Mouse (Mus musculus) cerebellum, adult 11 months (tissue): ENCODE measurements around the gene Naa60.
"Not testable (repeated sequence)": the region's sequence is repeated elsewhere in the genome, so short reads cannot be mapped to it uniquely, and the experiment has no call there.

Source experiments
- DNase-seq: peaks from one replicate; pipeline ENCODE4 v3.0.0; 2022

Gene Naa60

DNA sequence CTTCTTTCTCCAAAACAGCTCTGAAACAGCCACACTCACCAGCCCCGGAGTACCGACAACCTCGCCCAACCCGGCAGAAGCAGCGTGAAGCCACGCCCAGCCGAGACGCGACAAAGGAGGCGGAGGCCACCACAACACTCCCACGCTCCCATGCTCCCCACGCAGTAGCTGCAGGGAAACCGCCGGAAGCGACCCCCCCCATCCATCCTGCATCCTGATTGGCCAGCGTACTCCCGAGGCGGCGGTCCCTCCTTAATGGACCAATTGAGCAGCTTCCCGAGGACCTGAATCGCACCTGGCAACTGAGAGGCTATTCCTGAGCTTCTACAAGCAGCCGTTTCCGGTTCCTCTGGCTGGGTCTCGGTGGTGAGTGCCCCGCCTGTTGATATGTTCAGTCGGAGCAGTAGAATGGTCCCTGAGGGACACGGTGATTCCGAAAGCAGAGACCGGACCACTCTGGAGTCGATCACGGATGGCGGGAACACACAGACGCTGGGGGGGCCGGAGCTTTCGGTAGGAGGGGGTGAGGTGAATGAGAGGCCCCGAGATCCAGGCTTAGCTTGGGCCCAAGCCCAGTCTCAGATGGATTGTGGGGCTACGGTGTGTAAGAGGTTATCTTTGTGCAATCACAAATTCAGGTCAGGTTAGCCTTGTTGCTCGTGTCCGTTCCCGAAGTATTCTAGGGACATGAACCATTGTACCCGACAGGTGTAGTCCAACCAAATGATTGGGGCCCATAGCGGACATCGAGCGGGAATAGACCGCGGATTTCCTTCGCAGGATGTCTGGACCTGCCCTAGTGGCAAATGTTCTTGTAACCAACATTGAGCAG, at the start of gene Naa60:
Gene Naa60 (plus strand): TSS at position 160 of the 832 bp plus-strand sequence.
- peak; percentile 86 for DNase-seq

DNA sequence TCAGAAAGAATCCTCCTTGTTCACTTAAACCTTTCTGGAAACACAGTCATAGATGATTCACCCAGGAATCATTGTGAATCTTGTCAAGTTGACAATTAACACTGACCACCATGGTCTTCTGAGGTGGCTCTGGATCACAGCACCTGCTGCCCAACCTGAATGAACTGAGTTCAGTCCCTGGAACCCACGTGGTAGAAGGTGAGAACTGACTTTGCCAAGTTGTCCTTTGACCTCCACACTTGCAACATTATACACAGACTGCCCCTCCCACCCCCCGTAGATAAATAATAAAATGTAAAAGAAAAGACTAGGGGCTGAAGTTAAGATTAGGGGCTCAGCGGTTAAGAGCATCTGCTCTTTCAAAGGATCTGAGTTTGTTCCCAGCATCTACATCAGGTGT, 44.2 kb upstream of the Naa60 start:
- no peak for DNase-seq

DNA sequence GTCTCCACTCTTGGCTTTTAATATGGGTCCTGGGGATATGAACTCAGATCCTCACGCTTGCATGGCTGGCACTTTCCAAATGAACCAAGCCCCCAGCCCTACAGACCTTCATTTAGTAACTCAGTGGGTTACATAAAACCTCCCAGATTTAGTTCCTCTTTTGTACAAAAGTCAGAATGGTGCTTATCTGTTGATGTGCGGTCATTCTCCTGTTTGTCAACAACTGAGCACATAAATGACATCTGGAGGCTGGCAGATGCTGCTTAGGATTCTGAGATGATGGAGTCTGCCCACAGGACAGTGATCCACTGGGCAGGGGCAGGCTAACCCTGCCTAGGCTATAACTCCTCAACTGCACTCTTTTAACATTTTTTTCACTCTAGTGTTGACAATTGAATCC, 42.4 kb upstream of the Naa60 start:
- DNase-seq: no peak

DNA sequence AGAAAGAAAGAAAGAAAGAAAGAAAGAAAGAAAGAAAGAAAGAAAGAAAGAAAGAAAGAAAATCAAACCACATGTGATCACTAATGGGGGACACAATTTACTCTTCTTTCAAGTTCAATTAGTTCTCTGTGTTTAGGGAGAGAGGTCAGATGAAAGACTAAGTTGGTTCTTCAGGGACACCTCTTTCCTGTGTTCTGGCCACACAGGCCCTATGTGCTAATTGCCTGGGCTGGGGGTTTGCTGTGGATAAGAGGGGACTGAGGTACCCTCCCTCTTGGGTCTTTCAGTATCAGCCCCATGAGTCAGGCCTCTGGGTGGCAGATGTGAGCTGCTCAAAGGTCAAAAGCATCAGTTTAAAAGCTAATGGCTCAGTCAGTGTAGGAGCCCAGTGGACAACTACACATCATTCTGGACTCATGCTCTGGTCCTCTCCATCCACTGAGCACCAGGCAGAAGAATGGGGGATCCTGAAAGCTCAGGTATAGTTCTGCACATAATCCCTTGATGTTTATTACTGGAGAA, 41.5 kb upstream of the Naa60 start, which contains the start of gene Olfr15:
Gene Olfr15 (plus strand): TSS at position 291 of the 522 bp plus-strand sequence.
- DNase-seq: no peak

DNA sequence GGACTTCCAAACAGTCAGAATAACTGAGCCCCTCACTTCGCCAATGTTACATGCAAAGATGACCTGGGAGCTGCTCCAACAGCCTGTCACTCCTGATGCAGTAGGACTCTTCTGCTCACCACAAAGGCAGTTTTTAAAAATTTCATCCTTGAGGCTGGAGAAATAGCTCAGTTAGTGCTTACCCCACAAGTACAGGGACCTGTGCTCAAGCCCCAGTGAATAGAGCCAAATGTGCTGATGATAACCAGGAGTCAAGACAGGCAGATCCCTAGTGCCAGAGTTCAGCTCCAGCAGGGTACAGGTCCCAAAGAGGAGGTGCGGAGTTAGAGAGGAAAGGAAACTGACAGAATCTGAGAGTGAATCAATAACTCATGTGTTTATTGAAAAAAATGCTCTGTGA, 36.7 kb upstream of the Naa60 start:
- DNase-seq: no peak

DNA sequence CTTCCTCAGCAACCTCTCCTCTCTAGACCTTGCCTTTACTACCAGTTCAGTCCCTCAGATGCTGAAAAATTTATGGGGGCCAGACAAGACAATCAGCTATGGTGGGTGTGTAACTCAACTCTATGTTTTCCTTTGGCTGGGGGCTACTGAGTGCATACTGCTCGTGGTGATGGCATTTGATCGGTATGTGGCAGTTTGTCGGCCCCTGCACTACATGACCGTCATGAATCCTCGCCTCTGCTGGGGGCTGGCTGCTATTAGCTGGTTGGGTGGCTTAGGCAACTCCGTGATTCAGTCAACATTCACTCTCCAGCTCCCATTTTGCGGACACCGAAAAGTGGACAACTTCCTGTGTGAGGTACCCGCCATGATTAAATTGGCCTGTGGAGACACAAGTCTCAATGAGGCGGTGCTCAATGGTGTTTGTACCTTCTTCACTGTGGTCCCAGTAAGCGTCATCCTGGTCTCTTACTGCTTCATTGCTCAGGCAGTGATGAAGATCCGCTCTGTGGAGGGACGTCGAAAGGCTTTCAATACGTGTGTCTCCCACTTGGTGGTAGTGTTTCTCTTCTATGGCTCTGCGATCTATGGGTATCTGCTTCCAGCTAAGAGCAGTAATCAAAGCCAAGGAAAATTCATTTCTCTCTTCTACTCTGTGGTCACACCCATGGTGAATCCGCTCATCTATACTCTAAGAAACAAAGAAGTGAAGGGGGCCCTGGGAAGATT, 32.9 kb upstream of the Naa60 start:
- no peak for DNase-seq

DNA sequence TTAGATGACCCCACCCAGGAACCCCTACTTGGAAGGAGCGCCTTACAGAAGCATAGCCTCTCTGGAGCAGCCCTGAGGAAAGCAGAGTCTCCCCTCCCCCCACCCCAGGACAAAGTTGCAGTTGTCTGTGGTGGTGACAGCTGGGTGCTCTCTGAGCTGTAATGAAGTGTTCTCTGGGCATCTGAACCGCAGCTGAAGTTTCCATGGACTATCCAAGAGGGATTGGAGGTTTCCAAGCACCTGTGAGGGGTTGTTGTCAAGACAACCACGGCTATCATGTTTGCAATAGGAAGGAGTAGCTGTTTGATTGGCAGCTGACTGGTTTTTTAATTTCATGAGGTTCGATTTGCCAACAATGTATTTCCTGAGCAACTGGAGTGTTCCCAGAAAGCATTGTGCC, 29.2 kb upstream of the Naa60 start:
- no peak for DNase-seq

DNA sequence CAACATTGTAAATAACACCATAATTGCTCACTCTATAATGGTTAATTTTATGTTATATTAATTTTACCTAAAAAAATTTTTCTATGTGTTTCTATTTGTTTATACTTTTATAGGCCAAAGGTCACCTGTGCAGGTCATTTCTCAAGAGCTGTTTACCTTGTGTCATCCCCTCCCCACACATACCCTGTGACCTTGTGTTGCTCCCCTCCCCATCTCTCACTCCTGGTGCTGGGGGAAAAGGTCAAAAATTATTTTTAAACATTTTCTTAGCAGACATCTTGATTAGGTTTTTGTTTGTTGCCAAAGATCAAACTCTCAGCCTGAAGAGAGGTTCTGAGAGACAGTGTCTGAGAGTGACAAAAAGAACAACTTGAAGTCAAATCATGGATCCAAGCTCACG, 28.4 kb upstream of the Naa60 start:
- no peak for DNase-seq

DNA sequence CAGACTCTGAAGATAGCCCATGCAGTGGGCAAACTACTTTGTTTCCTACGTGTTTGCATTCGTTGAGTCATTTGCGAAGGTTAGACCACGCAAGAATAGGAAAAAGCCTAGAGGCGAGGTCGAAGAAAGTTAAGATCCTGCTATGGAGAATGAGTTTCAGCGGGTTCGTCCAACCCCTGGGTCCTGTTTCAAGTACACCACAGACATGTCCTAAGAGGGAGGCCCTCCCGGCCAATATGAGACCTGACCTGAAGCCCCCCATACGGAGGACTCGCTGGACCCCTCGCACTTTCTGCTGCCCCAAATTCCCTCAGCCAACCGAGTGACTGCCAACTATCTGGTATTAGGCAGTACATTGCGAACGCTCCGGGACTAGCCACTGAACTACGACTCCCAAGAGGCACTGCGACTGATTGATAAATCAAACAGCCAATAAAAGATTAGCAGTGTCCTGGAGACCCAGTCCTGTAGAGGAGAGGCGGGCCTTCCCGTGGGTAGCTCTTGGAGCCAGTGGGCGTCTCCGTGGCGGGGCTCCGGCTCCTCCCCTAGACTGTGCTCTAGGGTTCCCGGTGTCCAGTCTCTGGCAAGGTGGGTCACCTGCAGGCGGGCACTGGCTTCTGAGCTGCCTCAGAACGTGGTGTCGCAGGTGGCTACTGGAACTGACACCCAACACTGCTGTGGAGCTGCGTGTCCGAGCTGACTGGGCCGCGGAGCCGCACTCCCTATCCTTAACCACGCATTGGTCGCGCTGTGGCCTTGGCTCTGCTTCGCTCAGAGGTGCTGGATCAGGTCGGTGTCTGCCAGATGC, 25.3 kb upstream of the Naa60 start, which contains the start of gene Zfp174:
Gene Zfp174 (plus strand): TSS at position 558 of the 808 bp plus-strand sequence.
- peak; percentile 94 for DNase-seq

DNA sequence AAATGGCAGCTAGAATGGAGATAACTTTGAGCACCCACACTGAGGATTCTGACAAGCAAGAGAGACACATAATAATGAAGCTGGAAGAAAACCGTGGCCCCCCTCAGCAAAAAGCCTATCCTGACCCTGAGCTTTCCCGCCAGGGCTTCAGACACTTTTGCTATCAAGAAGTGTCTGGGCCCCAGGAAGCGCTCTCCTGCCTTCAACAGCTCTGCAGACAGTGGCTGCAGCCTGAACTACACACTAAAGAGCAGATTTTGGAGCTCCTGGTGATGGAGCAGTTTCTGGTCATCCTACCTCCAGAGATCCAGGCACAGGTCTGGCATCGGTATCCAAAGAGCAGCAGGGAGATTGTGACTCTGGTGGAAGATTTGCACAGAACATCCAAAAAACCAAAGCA, 24.3 kb upstream of the Naa60 start:
- no peak for DNase-seq

DNA sequence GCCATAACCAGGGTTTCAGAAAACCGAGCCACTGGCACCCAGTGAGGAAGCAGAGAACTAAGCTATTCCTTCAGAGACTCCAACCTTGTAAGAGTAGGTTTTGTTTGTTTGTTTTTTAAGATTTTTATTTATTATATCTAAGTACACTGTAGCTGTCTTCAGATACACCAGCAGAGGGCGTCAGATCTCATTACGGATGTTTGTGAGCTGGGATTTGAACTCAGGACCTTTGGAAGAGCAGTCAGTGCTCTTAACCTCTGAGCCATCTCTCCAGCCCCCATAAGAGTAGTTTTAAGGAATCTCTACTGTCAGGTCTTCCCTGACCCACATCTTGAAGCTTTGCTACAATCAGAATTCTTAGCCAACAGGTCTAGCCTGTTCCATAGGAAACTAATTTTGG, 23.8 kb upstream of the Naa60 start:
- DNase-seq: no peak

DNA sequence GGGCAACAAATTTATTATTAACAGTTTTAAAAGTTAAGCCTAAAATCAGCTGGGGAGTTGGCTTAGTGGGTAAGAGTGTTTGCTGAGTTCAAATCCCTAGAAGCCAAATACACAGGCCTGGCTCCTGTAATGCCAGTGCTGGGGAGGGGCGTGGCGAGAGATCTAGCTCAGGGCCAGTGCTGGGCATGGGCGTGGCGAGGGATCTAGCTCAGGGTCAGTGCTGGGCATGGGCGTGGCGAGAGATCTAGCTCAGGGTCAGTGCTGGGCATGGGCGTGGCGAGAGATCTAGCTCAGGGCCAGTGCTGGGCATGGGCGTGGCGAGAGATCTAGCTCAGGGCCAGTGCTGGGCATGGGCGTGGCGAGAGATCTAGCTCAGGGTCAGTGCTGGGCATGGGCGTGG, 20.9 kb upstream of the Naa60 start:
- not testable (repeated sequence) for DNase-seq

DNA sequence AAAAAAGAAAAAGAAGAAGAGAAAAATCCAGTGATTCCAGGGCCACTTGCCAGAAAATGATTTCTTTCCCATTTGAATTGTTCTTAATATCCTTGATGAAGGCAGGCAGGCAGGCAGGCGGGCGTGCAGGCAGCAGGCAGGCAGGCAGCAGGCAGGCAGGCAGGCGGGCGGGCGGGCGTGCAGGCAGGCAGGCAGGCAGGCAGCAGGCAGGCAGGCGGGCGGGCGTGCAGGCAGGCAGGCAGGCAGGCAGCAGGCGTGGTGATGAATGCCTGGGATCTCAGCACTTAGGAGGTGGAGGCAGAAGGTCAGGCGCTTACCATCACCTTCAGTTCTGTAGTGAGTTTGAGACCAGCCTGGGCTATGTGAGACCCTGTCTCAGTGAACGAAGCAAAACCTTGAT, 19.6 kb upstream of the Naa60 start:
- DNase-seq: no peak

DNA sequence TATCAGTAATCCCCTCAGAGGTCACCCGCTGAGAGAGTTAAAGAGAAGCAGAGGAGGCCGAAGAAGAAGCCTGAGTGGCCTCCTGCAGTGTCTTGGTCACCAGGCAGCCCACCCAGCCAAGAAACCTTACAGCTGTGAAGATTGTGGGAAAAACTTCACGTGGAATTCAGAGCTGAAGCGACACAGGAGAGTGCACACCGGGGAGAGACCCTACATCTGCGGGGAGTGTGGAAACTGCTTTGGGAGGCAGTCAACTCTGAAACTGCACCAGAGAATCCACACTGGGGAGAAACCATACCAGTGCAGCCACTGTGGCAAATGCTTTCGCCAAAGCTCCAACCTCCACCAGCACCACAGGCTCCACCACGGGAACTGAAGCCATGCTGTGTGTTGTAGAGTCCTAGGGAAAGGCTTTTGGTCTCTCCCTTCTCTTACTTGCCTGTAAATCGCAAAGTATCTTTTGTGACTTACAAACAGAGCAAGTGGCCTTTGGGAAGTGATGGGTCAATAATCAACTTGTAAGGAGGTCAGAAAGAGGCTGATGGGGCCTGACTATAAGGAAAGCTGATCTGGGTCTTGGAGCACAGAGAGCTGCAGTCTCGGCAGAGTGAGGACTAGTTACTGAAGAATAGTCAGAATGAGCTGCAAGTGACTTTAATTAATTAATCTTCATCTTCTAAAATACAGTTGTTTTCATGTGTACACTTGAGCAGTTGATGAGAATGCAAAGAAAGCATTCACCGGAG, 17.6 kb upstream of the Naa60 start:
- no peak for DNase-seq

DNA sequence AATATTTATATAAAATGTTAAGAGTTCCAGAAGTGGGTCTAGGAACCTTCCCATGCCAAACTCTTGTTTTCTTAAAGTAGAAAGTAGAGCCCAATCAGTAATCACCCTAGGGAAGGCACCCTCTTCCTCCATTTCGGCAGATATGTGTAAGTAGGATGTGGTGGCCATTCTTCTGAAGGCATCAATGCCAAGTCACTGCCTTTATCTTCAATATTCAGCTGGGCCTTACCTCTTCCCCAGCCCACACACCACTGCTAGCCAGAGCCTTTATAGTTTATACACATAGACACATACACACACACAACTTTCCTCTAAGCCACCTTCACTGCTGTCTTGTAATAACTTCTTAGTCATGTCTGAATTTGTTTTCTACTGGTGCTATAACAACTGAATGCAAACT, 16.4 kb upstream of the Naa60 start:
- DNase-seq: no peak

DNA sequence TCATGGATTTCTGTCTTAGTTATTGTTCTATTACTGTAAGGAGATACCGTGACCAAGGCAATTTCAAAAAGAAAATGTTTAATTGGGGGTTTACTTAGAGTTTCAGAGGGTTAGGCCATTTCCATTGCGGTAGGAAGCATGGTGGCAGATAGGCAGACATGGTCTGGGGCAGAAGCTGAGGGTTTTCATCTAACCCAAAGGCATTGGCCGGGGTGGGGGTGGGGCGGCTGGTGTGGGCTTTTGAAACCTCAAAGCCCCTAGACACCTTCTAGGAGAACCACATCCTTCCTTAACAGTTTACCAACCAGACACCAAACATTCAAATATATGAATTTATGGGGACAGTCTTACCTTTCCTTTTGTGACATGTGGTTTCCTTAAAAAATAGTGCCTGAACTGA, 12.9 kb upstream of the Naa60 start:
- no peak for DNase-seq

DNA sequence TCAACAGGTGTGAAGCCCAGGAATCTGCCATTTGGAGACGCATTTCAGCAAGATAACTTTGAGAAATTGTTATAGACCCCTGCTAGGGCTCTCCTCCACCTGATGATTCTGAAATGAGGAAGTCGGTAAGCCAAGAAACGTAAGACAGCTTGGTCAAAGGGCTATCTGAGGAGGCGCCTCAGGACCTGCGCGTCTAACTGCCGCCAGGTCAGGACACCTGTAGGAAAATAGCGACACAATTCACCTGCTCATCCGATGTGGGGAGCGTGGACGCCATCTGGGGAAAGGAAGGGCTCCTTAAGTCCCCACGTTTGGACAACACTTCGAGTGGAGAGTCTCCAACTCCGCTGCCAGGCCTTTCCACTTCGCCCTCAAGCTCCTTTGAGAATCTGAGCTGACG, 360 bp upstream of the Naa60 start:
- no peak for DNase-seq

DNA sequence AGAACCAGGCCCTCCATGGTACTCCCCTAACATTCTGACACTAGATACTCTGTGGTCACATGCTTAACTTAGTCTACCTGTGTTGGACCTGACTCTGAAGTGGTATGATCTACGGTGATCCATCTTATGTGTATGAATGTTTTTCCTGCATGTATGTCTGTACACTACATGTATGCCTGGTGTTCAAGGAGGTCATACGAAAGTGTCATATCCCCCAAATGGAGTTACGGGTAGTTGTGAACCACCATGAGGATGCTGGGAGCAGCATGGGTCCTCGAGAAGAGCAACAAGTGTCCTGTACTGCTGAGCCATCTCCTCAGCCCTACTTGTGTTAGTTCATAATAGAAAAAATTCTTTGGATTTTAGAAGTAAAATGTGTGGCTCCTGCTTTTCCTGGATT, 4.2 kb downstream of the Naa60 start:
- DNase-seq: no peak

DNA sequence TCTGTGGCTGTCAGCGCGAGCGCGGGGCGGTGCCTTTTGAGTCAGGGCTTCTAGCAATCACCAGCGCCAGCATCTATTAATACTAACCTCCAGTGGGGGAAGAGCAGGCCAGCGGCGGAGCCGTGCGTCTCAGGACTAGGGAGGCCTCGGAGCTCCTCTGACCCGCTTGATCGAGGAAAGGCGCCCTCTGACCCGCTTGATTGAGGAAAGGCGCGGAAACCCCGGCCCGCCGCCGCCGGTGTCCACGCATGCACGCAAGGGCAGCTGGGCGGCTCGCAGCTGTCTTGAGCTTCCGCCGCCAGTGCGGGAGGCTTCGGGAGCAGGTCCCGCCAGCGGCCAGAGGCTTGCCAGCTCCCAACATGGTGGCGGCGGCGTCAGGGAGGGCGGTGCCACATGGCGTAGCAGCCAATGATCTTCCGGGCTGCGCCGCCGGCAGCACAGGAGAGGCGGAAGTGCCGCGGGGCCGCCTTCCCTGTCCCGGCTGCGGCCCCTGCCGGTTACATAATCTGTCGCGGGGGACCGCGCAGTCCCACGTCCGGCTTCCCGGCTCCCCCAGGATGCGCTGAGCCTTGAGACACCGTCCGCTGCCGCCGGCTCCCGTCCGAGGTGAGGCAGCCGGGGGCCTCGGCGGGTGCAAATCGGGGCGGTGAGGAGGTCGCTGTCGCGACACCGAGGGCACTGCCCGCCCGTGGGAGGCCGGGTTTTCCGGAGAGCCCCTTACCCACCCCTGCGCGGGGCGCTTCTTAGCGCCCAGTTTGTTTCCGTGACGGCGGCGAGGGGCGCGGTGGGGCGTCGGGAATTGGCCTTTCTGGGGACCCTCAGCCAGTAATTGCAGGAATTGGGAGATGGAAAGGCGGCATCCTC, 12.3 kb downstream of the Naa60 start, which contains the start of the genes Zfp597 and Gm20695:
Gene Zfp597 (minus strand): TSS at position 361 of the 864 bp plus-strand sequence.
Gene Gm20695 (plus strand): TSS at position 448 of the 864 bp plus-strand sequence.
- DNase-seq: peak; percentile 93

DNA sequence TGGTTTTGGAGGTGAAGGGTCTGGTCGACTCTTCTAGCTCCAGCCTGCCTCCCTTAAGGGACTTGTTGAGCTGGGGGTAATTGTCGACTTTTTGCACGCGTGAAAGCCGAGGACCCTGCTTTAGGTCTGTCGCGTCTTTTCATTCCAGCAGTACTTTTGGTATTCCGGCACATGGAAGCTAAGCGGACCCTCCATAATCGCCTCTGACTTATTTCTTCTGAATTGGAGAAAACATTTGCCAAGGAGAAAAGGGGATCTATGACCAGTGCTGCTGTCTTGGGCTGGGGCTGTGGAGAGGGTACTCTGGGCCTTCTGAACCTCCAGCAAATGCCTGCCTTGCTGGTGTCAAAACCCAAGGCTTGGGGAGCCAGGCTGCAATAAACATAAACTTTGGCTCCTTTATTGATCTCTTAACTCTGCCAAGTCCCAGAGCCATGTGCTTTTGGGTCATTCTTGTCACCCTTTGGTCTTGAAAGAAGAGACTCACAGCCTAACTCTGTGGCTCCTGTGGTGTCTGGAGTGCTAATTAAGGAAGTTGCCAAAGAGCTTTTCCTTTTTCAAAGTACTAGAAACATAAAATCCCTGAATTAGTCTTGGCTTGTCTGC, 13.0 kb downstream of the Naa60 start:
- no peak for DNase-seq
